Mouse (Mus musculus) T-cell, adult 2 months (primary cell): ENCODE data around the gene Med12.

Source experiments
- DNase-seq: peaks from one replicate; pipeline ENCODE4 v3.0.0; 2022; ENCODE audit warnings: low spot score

Med12 gene

DNA sequence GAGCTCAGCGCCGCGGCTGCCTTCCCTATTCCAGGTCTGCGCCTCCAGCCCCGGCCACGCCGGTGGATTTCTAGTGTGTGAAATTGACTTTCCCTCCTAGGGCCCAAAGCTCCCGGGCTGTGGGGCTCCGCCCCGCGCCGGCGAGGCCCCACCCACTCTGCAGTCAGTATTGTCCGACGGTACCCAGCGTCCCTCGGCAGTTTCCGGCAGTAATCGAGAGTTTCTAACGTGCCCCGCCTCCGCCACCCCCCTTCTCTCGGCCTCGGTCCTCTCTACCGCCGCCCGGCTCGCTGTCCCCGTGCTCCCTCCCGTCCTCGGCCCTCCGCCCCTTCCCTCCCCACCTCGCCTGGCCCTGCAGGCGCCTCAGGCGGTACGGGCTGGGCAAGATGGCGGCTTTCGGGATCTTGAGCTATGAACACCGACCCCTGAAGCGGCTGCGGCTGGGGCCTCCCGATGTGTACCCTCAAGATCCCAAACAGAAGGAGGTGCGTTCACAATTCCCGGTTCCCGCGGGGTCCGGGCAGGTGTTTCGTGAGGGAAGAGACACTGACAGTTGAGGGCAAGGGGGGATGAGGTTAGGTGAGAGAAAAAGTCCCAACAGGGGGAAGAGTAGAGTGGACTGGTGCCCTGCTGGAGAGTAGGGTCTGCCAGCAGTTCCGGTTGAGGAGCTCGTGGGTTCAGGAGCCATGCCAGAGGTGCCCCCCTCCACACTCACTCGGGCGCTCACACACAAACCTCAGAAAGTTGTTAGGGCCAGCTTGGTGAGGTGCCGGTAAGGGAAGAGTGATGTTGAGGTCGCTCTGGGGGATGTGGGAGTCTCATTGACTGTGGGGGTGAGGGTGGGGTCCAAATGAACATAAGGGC, at the start of gene Med12:
Gene Med12 (plus strand): TSS at position 156 of the 864 bp plus-strand sequence.
- peak; percentile 87 for DNase-seq

DNA sequence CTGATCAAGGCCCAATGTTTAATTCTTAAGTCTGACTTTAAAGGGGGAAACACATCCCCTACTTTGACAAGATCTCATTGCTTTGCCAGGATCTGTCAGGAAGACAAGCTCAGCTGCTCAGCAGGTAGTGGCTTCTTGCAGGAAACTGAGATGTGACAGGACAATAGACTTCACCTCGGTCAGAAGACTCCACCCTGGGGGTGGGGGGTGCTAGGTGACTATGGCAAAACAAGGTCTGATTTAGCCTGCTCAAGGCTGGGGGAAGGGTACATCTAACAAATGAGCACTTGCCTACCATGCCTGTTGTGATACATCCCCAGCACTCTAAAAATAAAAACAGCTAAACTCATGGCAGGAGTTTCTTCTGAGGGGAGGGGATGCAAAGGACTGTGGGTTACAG, 28.8 kb upstream of the Med12 start:
- no peak for DNase-seq

DNA sequence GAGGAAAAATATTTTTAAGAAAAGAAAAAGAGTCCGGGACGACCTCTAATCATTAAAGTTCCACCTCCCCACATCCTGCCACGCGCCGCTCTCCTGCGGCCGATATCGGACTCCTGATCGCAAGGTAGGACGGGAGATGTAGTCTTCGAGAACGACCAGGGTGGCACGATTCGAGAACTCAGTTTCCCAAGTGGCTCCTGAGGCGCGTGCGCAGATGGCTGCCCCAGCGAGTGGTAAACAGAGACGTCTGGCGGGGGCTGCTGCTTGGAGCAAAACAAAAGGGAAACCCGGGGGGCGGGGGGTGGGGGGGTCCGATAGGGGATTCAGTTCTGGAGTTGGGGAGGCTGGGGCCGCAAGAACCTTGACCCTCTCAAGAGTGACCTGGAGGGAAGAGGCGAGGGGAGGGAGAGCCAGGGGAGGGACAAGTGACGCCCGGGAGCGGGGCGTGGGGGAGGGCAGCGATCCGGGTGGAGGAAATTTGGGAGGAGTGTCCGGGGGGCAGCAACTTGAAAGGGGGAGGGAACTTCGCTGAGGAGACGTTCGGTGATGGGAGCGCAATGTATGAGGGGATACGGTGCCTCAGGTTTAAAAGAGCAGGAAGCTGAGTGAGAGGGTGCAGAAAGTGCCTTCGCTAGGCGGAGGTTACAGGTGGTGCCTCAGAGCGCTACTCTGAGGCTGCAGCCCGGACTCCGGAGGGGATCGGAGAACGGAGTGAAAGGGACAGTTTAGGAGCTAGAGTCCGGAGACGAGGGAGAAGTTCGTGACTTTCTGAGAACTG, 19.7 kb upstream of the Med12 start, which contains the start of gene Foxo4:
Gene Foxo4 (plus strand): TSS at position 577 of the 778 bp plus-strand sequence.
- DNase-seq: peak; percentile 89

DNA sequence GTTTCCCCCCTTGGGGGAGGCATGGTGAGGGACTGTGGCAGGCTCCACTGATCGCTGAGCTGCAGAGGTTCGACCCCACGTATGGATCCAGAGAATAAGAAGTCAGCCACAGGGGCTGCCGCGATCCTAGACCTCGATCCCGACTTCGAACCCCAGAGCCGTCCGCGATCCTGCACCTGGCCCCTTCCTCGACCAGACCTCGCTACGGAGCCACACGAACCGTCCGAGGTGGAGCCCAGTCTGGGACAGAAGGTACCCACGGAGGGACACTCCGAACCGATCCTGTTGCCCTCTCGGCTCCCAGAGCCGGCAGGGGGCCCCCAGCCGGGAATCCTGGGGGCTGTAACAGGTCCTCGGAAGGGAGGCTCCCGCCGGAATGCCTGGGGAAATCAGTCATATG, 19.1 kb upstream of the Med12 start:
- no peak for DNase-seq

DNA sequence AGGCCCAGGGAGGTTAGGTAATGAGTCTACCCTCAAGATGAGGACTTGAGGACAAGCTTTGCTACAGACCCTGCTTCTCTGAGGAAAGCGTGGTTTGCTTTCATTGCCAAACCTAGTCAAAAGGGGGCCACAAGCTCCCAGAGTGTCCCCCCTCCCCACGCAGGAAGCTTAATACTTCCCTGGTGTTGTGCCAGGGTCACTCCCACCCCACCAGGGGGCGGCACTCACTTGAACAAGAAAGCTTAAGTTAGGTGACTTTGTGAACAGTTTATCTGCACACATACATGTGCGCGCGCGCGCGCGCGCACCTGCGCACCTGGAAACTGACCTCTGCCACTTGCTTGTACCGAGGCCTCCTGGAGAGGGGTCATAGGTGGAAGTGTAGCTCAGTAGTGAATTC, 17.2 kb upstream of the Med12 start:
- DNase-seq: peak; percentile 63

DNA sequence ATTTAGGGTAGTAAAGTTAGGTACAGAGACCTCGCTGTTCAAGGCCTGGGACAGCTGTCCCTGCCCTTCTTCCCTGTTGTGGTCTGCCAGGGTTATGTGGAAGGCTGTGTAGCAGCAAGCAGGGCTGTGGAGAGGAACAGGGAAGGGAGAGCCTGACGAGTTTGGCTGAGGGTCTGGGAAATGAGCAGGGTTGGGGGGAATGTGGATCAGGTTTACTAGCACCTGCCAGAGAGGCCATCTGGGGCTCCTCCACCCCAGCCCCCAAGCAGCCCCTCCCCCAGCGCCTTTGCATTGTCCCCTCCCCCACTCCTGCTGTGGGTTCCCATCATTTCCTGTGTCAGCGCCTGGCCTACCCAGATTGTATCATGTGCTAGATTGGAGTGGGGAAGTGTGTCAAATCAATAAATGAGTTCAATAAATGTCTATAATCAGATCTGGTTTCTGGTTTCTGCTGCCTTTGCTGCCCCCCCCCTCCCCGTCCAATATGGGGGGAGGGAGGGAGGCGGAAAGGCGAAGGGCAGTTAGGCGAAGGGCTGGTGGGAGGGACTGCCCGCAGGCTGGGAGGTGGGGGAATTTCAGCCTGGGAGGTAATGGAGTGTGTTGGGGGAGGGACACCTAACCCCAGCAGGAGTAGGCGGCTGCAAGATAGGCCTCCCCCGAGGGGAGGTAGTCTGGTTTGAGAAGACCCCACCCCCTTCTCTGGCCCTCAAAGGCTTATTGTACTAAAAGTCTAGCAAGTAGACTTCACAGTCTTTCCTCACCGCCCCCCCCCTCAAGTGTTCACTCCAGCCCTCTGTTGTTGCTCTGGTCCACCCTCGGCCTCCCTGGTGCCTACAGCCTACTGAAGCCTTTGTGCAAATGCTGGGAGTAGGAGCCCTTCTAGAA, 13.1 kb upstream of the Med12 start:
- no peak for DNase-seq

DNA sequence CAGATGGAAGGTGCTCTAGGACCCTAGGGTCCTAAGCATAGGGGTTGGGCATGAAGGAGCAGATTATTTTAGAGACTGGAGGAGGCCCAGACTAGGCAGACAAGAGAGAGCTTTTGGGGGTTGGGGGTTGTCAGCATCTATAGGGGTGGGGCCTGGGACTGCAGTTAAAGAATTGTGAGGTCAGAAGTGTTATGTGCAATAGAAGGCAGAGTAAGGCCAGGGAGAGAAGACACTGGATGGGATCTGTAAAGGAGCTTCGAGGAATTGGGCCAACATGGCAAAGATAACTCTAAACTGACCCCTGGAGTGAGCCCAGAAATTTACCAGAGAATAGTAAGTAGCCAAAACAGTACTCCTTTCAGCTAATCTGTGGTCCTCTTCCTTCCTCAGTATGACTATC, 9.9 kb upstream of the Med12 start, which contains the start of gene Gm614:
Gene Gm614 (minus strand): TSS at position 101 of the 400 bp plus-strand sequence.
- no peak for DNase-seq

DNA sequence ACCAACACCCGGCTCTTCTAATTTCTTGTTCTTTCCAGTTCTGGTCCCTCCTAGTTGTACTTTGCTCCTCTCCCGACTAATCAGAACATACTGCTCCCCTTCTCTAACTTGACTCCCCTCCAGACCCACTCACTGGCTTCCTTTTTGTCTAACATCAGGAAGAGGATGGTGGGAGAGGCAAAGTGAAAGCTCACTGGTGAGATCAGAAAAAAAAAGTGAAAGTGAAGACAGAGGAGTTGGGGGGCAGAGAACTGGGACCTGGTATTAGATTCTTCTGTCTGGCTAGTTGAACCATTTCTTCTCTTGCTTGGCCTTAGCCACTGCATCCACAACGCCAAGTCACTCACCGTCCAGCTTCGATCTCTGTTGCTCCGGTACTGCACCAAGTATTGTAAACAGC, 7.2 kb upstream of the Med12 start:
- no peak for DNase-seq

DNA sequence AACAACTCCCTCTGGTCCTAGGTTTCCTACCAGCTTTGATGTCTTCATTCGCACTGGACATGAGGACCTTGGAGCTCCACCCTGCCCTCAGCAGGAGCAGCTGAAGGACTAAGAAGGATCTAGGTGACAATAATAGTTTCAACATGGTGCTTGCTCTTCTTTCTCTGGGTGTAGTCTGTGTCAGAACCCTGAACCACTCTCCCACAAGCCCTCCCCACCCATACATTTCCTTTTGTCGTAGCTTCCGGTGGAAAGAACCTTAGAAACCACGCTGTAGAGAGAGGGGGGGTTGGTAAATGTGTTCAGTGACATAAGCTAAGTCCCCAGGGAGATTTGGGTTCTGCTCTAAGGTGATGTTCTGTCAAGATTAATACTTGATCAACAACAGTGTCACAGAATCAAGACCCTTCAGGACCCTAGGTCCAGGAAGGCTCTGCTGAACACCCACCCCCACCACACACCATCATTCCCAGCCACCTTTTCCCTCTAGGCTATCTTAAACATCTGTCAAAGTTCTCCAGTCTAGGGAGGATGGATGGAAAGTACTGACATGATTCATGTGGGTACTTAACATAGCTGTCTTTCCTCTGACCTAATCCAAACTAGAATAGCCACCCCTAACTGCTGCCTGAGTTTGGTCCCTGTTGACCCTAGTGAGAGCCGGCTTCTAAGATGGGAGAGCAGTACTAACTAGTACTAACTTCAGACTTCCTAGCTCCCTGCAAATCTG, 5.6 kb upstream of the Med12 start, which contains the start of gene Il2rg:
Gene Il2rg (minus strand): TSS at position 231 of the 730 bp plus-strand sequence.
- peak; percentile 86 for DNase-seq

DNA sequence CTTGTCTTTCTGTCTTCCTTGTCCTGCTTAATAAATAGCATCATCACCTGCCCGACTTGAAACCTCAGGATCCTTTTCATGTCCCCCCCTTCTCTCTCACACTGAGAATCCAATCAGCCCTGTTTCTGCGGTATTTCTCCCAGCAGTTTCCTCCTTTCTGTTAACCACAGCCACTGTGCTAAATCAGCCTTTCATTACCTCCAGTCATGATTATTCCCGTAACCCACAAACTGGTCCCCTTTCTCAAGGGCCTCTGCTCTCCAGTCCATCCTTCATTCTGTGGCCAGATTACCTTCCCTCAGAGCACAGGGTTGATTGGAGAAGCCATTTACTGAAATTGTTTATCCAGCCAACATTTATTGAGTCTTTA, 5.1 kb upstream of the Med12 start, which contains the start of gene Gm20489:
Gene Gm20489 (minus strand): TSS at position 269 of the 370 bp plus-strand sequence.
- DNase-seq: no peak

DNA sequence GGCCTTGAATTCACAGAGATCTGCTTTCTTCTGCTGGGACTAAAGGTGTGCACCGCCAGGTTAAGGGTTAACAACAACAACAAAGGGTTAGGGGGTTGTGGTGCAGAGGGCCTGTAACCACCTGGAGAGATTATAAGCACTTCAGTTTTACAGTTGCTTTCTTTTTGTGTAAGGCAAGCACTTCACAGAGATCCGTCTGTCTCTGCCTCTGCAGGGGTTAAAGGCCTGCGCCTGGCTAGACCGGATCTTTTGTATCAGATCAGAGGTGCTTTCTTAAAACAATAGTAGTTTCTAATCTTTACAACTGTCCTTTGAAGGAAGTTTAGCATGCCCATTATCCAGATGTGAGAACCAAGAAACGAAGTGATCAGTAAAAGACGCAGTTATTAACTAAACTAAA, 420 bp upstream of the Med12 start:
- DNase-seq: peak; percentile 41

DNA sequence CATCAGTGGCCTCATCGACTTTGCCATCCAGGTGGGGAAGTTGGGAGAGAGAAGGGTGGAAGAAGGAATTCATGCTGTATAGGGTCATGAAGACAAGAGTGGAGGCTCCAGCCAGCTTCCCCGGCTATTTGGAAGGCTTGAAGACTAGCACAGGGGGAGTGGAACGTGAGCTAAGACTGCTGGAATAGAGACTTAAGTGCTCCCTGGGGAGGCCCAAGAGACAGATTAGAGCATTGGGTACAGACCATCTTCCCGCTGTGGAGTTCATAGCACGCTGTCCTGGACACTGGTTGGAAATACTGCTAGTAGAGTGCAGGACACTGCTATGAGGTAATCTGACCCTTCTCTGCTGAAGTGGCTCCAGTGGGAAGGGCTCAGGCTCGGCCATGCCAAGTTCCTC, 9.0 kb downstream of the Med12 start:
- no peak for DNase-seq

DNA sequence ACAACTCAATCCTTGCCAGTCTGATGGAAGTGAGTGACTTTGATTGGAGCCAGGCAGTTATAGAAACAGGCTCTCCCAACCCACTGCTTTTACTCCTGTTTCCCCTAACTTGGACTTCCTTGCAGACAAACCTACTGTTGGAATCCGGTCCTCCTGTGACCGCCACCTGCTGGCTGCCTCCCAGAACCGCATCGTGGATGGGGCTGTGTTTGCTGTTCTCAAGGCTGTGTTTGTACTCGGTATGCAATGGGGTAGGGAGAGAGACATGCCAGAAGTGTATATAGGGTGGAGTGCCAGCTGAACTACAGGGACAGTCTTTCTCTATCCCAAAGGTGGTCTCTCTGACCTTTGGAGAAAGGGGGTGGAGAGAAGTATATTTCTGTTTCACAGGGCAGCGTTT, 11.7 kb downstream of the Med12 start:
- peak; percentile 70 for DNase-seq

DNA sequence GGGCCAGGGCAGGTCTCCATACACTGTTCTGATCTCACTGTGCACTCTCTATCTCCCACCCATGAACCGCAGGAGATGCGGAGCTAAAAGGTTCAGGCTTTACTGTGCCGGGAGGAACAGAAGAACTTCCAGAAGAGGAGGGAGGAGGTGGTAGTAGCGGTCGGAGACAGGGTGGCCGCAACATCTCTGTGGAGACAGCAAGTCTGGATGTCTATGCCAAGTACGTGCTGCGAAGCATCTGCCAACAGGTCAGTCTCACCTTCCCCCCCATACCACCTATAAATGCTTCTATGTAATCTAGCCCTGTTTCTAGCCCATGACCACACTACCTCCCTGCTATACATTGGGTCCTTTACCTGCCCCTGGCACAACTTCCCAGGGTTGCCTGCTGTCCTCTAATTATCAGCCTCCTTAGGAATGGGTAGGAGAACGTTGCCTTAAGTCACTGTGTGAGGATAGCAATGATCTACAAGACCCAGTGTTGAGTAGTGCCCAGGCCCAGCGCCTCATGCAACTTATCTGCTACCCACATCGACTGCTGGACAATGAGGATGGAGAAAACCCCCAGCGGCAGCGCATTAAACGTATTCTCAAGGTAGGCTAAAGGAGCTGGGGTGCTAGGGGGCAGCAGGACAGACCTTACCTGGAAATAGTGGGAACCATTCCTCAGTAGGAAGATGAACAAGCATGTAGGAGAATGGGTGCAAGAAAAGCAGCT, 12.3 kb downstream of the Med12 start:
- DNase-seq: no peak

DNA sequence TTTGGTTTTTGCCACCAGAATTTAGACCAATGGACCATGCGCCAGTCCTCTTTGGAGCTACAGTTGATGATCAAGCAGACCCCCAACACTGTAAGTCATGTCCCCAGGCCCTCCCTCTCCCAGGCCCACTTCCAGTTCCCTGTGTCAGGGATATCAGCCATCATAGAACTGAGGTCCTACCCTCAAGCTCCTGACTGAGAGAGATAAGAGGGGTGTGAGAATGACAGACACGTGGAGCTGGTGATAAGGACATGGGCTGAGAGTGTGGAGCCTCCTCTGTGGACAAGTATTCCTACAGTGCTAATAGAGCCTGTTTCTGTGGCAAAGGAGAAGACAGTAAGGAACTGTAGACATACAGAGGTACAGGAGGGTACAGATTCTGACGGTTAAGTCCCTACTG, 13.7 kb downstream of the Med12 start:
- no peak for DNase-seq

DNA sequence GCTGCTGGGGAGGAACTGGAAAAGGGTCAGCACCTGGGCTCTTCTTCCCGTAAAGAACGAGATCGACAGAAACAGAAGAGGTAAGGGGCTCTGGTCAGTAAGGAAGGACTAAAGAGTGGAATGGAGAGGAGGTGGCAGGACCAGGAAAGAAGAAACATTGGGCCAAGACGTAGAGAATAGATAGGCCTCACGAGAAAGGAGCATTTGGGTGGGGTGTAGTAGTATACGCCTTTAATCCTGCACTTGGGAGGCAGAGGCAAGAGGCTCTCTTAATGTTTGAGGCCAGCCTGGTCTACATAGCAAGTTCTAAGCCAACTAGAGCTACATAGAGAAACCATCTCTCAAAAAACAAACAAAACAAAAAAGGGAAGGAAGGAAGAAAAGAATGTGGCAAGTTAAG, 14.6 kb downstream of the Med12 start:
- no peak for DNase-seq

DNA sequence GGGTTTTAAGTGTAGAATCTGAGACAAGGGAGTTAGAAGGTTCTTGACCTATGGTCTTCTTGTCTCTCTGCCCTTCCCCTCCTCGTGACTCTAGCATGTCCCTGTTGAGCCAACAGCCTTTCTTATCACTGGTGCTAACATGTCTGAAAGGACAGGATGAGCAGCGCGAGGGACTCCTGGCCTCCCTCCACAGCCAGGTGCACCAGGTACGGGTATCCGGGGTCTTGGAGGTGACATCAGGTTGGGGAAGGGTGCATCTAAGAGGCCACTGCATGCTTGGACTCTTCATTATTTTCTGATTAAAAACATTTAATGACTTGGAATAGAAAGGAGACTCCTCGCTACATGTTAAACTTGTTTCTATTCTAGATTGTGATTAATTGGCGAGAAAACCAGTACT, 15.2 kb downstream of the Med12 start:
- no peak for DNase-seq

DNA sequence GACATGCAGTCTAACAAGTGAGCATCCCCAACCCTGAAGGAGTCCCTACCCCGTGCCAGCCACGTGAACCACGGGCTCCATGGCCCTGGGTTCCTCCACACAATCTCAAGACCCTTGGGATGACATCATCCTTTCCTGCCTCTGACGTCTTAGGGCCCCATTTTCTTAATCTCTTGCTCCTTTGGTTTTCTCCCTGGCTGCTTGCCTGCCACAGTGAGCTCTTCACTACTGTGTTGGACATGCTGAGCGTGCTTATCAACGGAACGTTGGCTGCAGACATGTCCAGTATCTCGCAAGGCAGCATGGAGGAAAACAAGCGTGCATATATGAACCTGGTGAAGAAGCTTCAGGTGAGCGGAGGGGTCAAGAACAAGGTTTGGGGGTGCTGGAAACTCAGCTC, 16.3 kb downstream of the Med12 start:
- DNase-seq: no peak

DNA sequence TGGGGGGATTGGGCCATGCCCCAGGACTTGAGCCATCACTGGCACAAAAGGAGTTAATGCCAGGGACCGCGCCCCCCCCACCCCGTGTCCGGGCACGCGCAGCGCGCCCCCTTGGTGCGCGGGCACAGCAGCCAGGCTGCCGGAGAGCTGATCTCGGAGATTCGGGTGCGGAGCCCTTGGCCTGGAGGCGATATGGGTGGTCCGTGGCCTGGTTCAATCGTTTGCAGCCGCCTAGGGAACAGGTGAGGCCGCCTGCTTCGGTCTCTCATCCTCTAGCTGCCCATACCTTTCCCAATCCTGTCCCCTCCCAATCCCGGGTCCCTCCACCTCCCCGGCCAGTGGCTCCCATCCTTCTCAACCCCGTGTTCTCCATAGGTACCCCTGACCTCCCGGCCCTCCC, 25.2 kb downstream of the Med12 start, which contains the start of gene Nlgn3:
Gene Nlgn3 (plus strand): TSS at position 114 of the 400 bp plus-strand sequence.
- no peak for DNase-seq
